Mouse (Mus musculus): ENCODE measurements around the gene Blcap. TPM values are rescaled to one million over a fixed set of nuclear protein-coding genes. Genes with fewer than 3 reads are reported as not detected.
A peak's percentile ranks its signal among the peaks of the same experiment; 100 is the strongest.

Gene Blcap
- polyA plus RNA-seq (2015; fragmentation: Nextera tagmentation; extraction: Ambion mirVana), result 45.3 and 50.0 TPM in 2 replicates

GRCm38 (mm10) chr2:157571224-157571832 is at the start of gene Blcap:
TSS of gene Blcap (minus strand) at chr2:157571274.
- Histone ChIP-seq H3K4me1 (ENCODE audit: control insufficient read depth, insufficient read depth, low read length) (0 out of 2 replicates have a peak, but pooled peaks cover 5% of the 10 kb centered on the region), H3K4me2 (ENCODE audit: low read depth, low read length) (no peak within 1 kb of the TSS), H3K9me3 (replicated peaks; ENCODE audit: control insufficient read depth, low read length) (no peaks in the 10 kb centered on the region), H3K27ac (ENCODE audit: low read length) (no peak within 1 kb of the TSS), H3K9ac (ENCODE audit: low read length) (no peak within 1 kb of the TSS), H3K4me3 (replicated peaks; ENCODE audit: low read length) (no peak within 1 kb of the TSS), H3K36me3 (ENCODE audit: control insufficient read depth, insufficient read depth, low read length) (no peaks in the 10 kb centered on the region), H3K27me3 (ENCODE audit: control insufficient read depth, insufficient read depth, low read length) (no peaks in the 10 kb centered on the region)
- no peak for ATAC-seq (ENCODE audit: insufficient read depth, low FRiP score)
- WGBS, result 10% methylated on average over 6 of the region's 6 CpGs

- Histone ChIP-seq H3K9me3 (replicated peaks; ENCODE audit: control insufficient read depth, low read length) (no peaks in the 10 kb centered on the region), H3K36me3 (ENCODE audit: control insufficient read depth, insufficient read depth, low read length) (no peaks in the 10 kb centered on the region), H3K27ac (ENCODE audit: low read length) (no peak overlapping the region), H3K4me2 (ENCODE audit: low read depth, low read length) (no peak overlapping the region), H3K9ac (ENCODE audit: low read length) (no peak overlapping the region), H3K4me3 (replicated peaks; ENCODE audit: low read length) (no peak overlapping the region), H3K27me3 (ENCODE audit: control insufficient read depth, insufficient read depth, low read length) (no peaks in the 10 kb centered on the region), H3K4me1 (ENCODE audit: control insufficient read depth, insufficient read depth, low read length) (no peaks in the 10 kb centered on the region)
- ATAC-seq (ENCODE audit: insufficient read depth, low FRiP score), result no peak
- 78% methylated on average over 4 of the region's 4 CpGs for WGBS
Measured at GRCm38 (mm10) chr2:157618393-157618792, 47.3 kb upstream of the Blcap start.

- Histone ChIP-seq H3K4me3 (replicated peaks; ENCODE audit: low read length) (no peak overlapping the region), H3K36me3 (ENCODE audit: control insufficient read depth, insufficient read depth, low read length) (no peaks in the 10 kb centered on the region), H3K27ac (ENCODE audit: low read length) (no peak overlapping the region), H3K27me3 (ENCODE audit: control insufficient read depth, insufficient read depth, low read length) (no peaks in the 10 kb centered on the region), H3K4me1 (ENCODE audit: control insufficient read depth, insufficient read depth, low read length) (no peaks in the 10 kb centered on the region), H3K9me3 (replicated peaks; ENCODE audit: control insufficient read depth, low read length) (no peaks in the 10 kb centered on the region), H3K4me2 (ENCODE audit: low read depth, low read length) (no peak overlapping the region), H3K9ac (ENCODE audit: low read length) (no peak overlapping the region)
- no peak for ATAC-seq (ENCODE audit: insufficient read depth, low FRiP score)
- 15% methylated on average over 11 of the region's 11 CpGs for whole genome bisulfite sequencing
Measured at GRCm38 (mm10) chr2:157613997-157614396, 42.9 kb upstream of the Blcap start.

DNA sequence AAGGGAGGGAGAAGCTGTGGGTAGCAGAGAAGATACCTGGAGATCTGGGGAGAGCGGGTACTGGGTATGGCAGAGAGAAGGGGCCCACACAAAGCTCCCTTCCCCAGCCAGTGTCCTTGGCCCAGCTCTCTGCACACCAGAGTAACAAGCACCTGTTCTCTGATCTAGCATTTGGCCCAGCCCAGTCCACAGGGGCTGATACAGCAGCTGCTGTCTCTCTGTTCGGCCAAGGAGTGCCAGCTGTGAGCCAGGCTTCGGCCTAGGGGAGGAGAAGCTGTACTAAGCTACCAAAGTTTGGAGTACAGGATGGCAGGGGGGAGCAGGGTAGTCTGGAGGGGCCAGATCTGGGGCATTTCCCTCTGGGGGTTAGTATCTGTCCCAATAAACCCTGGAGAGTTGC is 40.7 kb upstream of the Blcap start:
- H3K9me3 ChIP-seq (replicated peaks; ENCODE audit: control insufficient read depth, low read length), result no peaks in the 10 kb centered on the region
- H3K36me3 ChIP-seq (ENCODE audit: control insufficient read depth, insufficient read depth, low read length), result no peaks in the 10 kb centered on the region
- no peak for ATAC-seq (ENCODE audit: insufficient read depth, low FRiP score)
- H3K27me3 ChIP-seq (ENCODE audit: control insufficient read depth, insufficient read depth, low read length), result no peaks in the 10 kb centered on the region
- no peak overlapping the region for H3K9ac ChIP-seq (ENCODE audit: low read length)
- H3K4me1 ChIP-seq (ENCODE audit: control insufficient read depth, insufficient read depth, low read length), result 0 out of 2 replicates have a peak, but pooled peaks cover 12% of the 10 kb centered on the region
- H3K27ac ChIP-seq (ENCODE audit: low read length), result no peak overlapping the region
- H3K4me3 ChIP-seq (replicated peaks; ENCODE audit: low read length), result no peak overlapping the region
- 68% methylated on average over 3 of the region's 3 CpGs for WGBS
- no peak overlapping the region for H3K4me2 ChIP-seq (ENCODE audit: low read depth, low read length)

- WGBS, result 35% methylated on average over 9 of the region's 9 CpGs
- Histone ChIP-seq H3K4me2 (ENCODE audit: low read depth, low read length) (no peak overlapping the region), H3K4me3 (replicated peaks; ENCODE audit: low read length) (no peak overlapping the region), H3K9ac (ENCODE audit: low read length) (no peak overlapping the region), H3K27me3 (ENCODE audit: control insufficient read depth, insufficient read depth, low read length) (no peaks in the 10 kb centered on the region), H3K36me3 (ENCODE audit: control insufficient read depth, insufficient read depth, low read length) (no peaks in the 10 kb centered on the region), H3K9me3 (replicated peaks; ENCODE audit: control insufficient read depth, low read length) (no peaks in the 10 kb centered on the region), H3K27ac (ENCODE audit: low read length) (peak overlapping the region; percentile 68), H3K4me1 (ENCODE audit: control insufficient read depth, insufficient read depth, low read length) (0 out of 2 replicates have a peak, but pooled peaks cover 12% of the 10 kb centered on the region)
- peak; percentile 74; the same call in 1 of the 2 replicates for ATAC-seq (ENCODE audit: insufficient read depth, low FRiP score)
Measured at GRCm38 (mm10) chr2:157607542-157608236, 36.6 kb upstream of the Blcap start.

DNA sequence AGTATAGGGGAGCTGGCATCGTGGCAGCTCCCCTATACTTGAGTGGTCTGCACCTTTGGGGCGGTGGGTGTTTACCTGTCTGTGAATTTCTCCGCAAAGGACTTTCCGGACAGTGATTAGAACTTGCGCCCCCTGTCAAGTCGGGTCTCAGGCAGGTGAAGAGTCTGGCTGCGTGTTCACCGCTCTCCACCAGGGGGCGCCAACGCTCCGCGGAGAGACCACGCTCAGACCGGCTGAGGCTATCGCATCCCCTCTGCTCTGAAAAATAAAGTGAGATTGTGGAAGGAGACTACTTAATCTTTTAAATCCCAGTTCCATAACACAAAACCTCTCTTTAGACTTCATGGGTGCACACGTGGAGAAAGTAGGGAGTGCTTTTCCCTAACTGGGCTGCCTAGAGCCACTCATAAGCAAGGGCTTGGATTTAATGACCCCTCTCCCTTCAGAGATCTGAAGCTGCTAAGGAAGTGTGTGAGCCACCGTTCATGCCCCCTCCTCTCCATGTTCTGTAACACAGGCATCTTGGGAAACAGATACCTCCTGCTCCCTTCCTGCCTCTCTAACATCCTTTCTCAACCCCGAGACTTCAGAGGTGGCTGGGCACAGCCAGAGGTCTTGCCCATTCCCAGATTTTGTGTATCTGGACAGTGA is 34.1 kb upstream of the Blcap start:
- H3K4me1 ChIP-seq (ENCODE audit: control insufficient read depth, insufficient read depth, low read length), result peaks cover 18% of the 10 kb centered on the region; the same call in 1 of the 2 replicates
- no peak overlapping the region for H3K4me3 ChIP-seq (replicated peaks; ENCODE audit: low read length)
- 0 out of 2 replicates have a peak overlapping the region, but pooled peaks have one; percentile 28 for H3K9ac ChIP-seq (ENCODE audit: low read length)
- ATAC-seq (ENCODE audit: insufficient read depth, low FRiP score), result no peak
- no peak overlapping the region for H3K27ac ChIP-seq (ENCODE audit: low read length)
- no peaks in the 10 kb centered on the region for H3K27me3 ChIP-seq (ENCODE audit: control insufficient read depth, insufficient read depth, low read length)
- H3K36me3 ChIP-seq (ENCODE audit: control insufficient read depth, insufficient read depth, low read length), result no peaks in the 10 kb centered on the region
- no peak overlapping the region for H3K4me2 ChIP-seq (ENCODE audit: low read depth, low read length)
- WGBS, result 8% methylated on average over 18 of the region's 18 CpGs
- H3K9me3 ChIP-seq (replicated peaks; ENCODE audit: control insufficient read depth, low read length), result no peaks in the 10 kb centered on the region

- peaks cover 6% of the 10 kb centered on the region; the same call in 1 of the 2 replicates for H3K4me1 ChIP-seq (ENCODE audit: control insufficient read depth, insufficient read depth, low read length)
- H3K4me2 ChIP-seq (ENCODE audit: low read depth, low read length), result no peak overlapping the region
- H3K27me3 ChIP-seq (ENCODE audit: control insufficient read depth, insufficient read depth, low read length), result no peaks in the 10 kb centered on the region
- no peak overlapping the region for H3K9ac ChIP-seq (ENCODE audit: low read length)
- ATAC-seq (ENCODE audit: insufficient read depth, low FRiP score), result peak; percentile 73
- no peaks in the 10 kb centered on the region for H3K9me3 ChIP-seq (replicated peaks; ENCODE audit: control insufficient read depth, low read length)
- WGBS, result 29% methylated on average over 6 of the region's 6 CpGs
- no peak overlapping the region for H3K27ac ChIP-seq (ENCODE audit: low read length)
- no peaks in the 10 kb centered on the region for H3K36me3 ChIP-seq (ENCODE audit: control insufficient read depth, insufficient read depth, low read length)
- H3K4me3 ChIP-seq (replicated peaks; ENCODE audit: low read length), result no peak overlapping the region
Measured at GRCm38 (mm10) chr2:157601435-157601839, 30.4 kb upstream of the Blcap start.

DNA sequence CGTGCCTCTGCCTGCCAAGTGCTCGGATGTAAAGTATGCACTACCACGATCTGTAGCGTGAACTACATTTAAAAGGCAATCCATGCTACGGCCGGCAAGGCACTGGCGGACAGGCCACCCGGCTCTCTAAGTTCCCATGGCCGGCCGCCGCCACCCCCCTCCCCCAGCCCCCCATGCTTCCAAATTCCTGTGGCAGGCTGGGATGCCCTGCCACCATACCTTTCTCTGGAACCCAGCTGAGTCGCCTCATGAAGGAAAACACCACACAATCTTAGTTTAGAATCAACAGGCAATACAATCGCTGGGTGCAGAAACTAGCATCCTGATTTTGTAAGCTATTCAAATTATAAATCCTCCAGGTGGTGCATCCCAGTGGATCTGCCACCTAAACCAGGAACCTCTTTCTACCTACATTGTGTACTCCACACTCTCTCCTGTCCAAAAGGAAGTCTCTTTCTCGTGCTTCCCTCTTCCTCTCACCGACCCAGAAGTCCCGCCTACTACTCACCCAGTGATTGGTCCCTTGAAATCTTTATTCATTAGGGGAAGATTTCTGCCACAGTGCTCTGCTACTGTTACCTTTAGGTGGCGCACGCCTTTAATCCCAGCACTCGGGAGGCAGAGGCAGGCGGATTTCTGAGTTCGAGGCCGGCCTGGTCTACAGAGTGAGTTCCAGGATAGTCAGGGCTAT is 25.9 kb upstream of the Blcap start:
- Histone ChIP-seq H3K4me3 (replicated peaks; ENCODE audit: low read length) (no peak overlapping the region; the same call in 1 of the 2 replicates), H3K27ac (ENCODE audit: low read length) (no peak overlapping the region), H3K9ac (ENCODE audit: low read length) (no peak overlapping the region), H3K27me3 (ENCODE audit: control insufficient read depth, insufficient read depth, low read length) (no peaks in the 10 kb centered on the region), H3K36me3 (ENCODE audit: control insufficient read depth, insufficient read depth, low read length) (no peaks in the 10 kb centered on the region), H3K9me3 (replicated peaks; ENCODE audit: control insufficient read depth, low read length) (no peaks in the 10 kb centered on the region), H3K4me1 (ENCODE audit: control insufficient read depth, insufficient read depth, low read length) (peaks cover 6% of the 10 kb centered on the region; the same call in 1 of the 2 replicates), H3K4me2 (ENCODE audit: low read depth, low read length) (no peak overlapping the region)
- ATAC-seq (ENCODE audit: insufficient read depth, low FRiP score), result no peak
- 63% methylated on average over 22 of the region's 22 CpGs for WGBS
